Mouse (Mus musculus) thymus, adult 2 months (tissue): Measurements from ENCODE around the gene 2810408A11Rik.

Source experiments
- CTCF ChIP-seq: fragments of 200-500 bp; IDR thresholded peaks from 2 replicates; pipeline ENCODE4 v1.5.1; 2012; ENCODE audit warnings: mild to moderate bottlenecking, control low read depth, low read length, moderate library complexity, borderline replicate concordance; ENCODE audit not compliant: control insufficient read depth, poor library complexity, insufficient read depth; ENCODE audit errors: extremely low read depth
- POLR2A ChIP-seq: fragments of 200-500 bp; IDR thresholded peaks from 2 replicates; pipeline ENCODE4 v1.6.1; 2012; ENCODE audit warnings: mild to moderate bottlenecking, low read length, control low read depth, moderate library complexity; ENCODE audit not compliant: control insufficient read depth, poor library complexity, insufficient read depth; ENCODE audit errors: extremely low read depth

- TF ChIP-seq CTCF (no peak), POLR2A (no peak)
Measured at GRCm38 (mm10) chr11:69935137-69935879, 34.5 kb upstream of the 2810408A11Rik start, which contains the start of gene Ybx2.
